In the genomic region with DNA sequence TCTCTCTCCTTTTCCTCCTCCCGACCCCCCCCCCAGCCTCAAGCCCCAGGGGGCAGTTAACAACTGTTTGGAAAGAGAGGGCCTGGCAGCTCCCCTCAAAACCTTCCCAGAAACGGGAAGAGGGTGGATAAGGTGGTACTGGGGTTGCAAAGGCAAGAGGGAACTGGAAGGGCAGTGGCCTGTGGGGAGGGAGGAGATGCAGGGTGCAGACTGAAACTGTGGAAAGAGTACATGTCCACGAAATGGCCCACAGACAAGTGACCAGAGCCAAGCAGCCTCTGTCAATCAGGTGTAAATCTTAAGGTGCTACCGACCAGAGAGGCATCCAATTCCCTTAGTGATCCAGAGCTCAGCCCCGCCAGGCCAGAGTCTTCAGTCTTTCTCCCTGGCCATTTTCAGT, we compare ENCODE assay signal across 8 mouse cellular contexts.
DNase-seq lines count a peak whose midpoint lies in the region; ATAC-seq lines count a peak whose summit lies in the region.

No protein-coding gene starts in this region.

- H3K36me3 ChIP-seq in lung, embryonic 16.5 days (ENCODE audit: control insufficient read depth, insufficient read depth, low read length), result no peaks in the 10 kb centered on the region

- whole genome bisulfite sequencing in lung, embryonic 16.5 days, result 3% methylated on average over 4 of the region's 5 CpGs

- DNase-seq in lung, adult 18-20 months, result no peak
- peak; percentile 28 for DNase-seq in heart, postnatal 4 days
- DNase-seq in layer of hippocampus, adult 9-11 months, result no peak
- DNase-seq in layer of hippocampus, adult 18-20 months (ENCODE audit: low spot score in 2 of 2), result no peak

- H3K9me3 ChIP-seq in lung, embryonic 16.5 days (ENCODE audit: control insufficient read depth, low read length), result no peaks in the 10 kb centered on the region

- H3K9ac ChIP-seq in lung, embryonic 16.5 days (ENCODE audit: low read length), result no peak overlapping the region

- 0 out of 2 replicates have a peak, but pooled peaks cover 3% of the 10 kb centered on the region for H3K4me1 ChIP-seq in lung, embryonic 16.5 days (replicated peaks; ENCODE audit: control insufficient read depth, insufficient read depth, low read length)

- no peak overlapping the region for H3K27ac ChIP-seq in lung, embryonic 16.5 days (ENCODE audit: low read length)

- peaks cover 7% of the 10 kb centered on the region; the same call in 1 of the 2 replicates for H3K27me3 ChIP-seq in lung, embryonic 16.5 days (ENCODE audit: control insufficient read depth, insufficient read depth, low read depth, low read length)

- 0 out of 2 replicates have a peak, but pooled peaks have one; percentile 14 for ATAC-seq in lung, embryonic 16.5 days (ENCODE audit: low read depth)
- peak; percentile 41; the same call in 1 of the 2 replicates for ATAC-seq in megakaryocyte, adult 5-6 weeks (ENCODE audit: poor library complexity, severe bottlenecking)
- ATAC-seq in CD4-positive, CD25-positive, alpha-beta regulatory T cell, adult 4 months, result no peak
- ATAC-seq in erythroblast, adult 5-6 weeks (replicated peaks; ENCODE audit: low FRiP score, poor library complexity, severe bottlenecking), result no peak

- H3K4me3 ChIP-seq in lung, embryonic 16.5 days (ENCODE audit: low read length), result peak overlapping the region; percentile 52

- peak overlapping the region; percentile 87 for H3K4me2 ChIP-seq in lung, embryonic 16.5 days (ENCODE audit: low read depth, low read length)

Comparison
In these comparisons a context has a peak if more than half of its experiments do, and no peak if none do; other contexts are left out.
1. ATAC-seq: peak in lung, embryonic 16.5 days (single experiment) and megakaryocyte, adult 5-6 weeks (single experiment); none in CD4-positive, CD25-positive, alpha-beta regulatory T cell, adult 4 months (single experiment) and erythroblast, adult 5-6 weeks (single experiment).